Mouse (Mus musculus): ENCODE data around the gene Pdia5. TPM values are rescaled to one million over a fixed set of nuclear protein-coding genes. Genes with fewer than 3 reads are reported as not detected.

The Pdia5 gene
- polyA plus RNA-seq, 1 experiment from 2014 or later, result 15.0 TPM

DNA sequence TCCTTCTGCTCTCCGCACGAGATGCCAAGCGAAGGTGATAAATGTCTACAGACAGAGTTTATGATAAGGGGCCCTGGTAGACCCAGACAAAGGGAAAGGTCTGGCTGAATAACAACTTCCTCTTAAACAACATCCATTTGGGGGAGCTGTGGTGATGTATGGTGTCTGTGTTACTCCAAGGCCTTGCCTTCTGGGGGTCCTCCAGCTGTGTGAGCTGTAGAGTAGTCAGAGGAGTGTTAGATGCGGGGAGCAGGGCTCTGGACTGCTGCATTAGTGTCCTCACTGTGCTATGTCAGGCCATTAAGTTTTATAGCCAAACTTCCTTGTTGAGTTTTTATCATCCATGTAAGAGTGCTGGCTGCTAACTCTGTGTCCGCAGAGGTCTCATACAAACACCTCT lies 76.1 kb downstream of the Pdia5 start:
- 80% methylated on average over 5 of the region's 5 CpGs for WGBS (ENCODE audit: insufficient replicate concordance)
- H3K27me3 ChIP-seq (ENCODE audit: control insufficient read depth, insufficient read depth, low read length), result no peaks in the 10 kb centered on the region
- H3K4me3 ChIP-seq (ENCODE audit: low read depth, low read length), result no peak overlapping the region
- H3K4me2 ChIP-seq, result no peak overlapping the region
- no peak overlapping the region for H3K27ac ChIP-seq (ENCODE audit: low read depth, low read length)
- no peak for ATAC-seq (replicated peaks; ENCODE audit: insufficient number of reproducible peaks, low FRiP score, low TSS enrichment)
- no peak overlapping the region for H3K9ac ChIP-seq (ENCODE audit: low read depth, low read length)
- no peaks in the 10 kb centered on the region for H3K9me3 ChIP-seq (replicated peaks; ENCODE audit: control insufficient read depth, low read length)
- no peaks in the 10 kb centered on the region for H3K4me1 ChIP-seq (ENCODE audit: control insufficient read depth, insufficient read depth, low read length)
- no peaks in the 10 kb centered on the region for H3K36me3 ChIP-seq (ENCODE audit: control insufficient read depth, insufficient read depth, low read length)

DNA sequence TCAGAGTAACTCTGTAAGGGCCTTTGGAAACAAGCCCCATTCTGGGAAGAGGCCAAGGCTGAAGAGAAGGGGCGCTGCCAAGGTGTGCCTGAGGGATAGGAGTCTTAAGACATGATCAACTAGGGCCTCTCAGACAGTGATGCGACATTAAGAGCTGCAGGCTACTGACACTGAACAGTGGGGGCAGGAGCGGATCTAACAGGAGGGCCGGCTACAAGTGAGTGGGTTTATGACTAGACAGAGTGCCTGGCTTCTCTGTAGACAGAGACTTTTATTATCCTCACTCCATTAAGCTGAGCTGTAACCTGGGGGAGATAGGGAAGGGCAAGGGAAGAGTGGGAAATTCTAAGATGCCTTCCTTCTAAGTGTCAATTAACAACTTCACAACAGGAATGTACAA lies 84.0 kb downstream of the Pdia5 start:
- Histone ChIP-seq H3K4me2 (no peak overlapping the region), H3K4me3 (ENCODE audit: low read depth, low read length) (no peak overlapping the region), H3K27ac (ENCODE audit: low read depth, low read length) (no peak overlapping the region), H3K9ac (ENCODE audit: low read depth, low read length) (no peak overlapping the region), H3K4me1 (ENCODE audit: control insufficient read depth, insufficient read depth, low read length) (no peaks in the 10 kb centered on the region), H3K27me3 (ENCODE audit: control insufficient read depth, insufficient read depth, low read length) (no peaks in the 10 kb centered on the region), H3K36me3 (ENCODE audit: control insufficient read depth, insufficient read depth, low read length) (peaks cover 3% of the 10 kb centered on the region; the same call in 1 of the 2 replicates), H3K9me3 (replicated peaks; ENCODE audit: control insufficient read depth, low read length) (no peaks in the 10 kb centered on the region)
- no peak for ATAC-seq (replicated peaks; ENCODE audit: insufficient number of reproducible peaks, low FRiP score, low TSS enrichment)
- 68% methylated on average over 4 of the region's 4 CpGs for WGBS (ENCODE audit: insufficient replicate concordance)

DNA sequence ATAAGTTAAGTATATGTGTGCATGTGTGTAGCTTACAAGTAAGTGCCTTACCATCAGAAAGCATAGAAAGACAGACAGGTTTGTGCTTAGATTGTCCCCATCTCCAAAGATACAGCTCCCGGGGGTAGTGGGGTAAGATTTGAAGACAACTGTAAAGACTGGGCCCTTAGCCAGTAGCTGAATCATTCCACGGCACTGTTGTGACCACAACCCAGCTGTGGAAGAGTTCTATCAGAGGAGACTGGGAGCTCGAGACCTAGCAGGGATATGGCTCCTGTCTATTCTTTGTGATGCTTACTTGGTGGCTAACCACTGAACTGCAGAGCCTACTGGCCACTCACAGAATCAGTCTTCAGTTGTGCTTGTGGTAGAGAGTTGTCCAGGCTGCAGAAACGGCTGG lies 84.5 kb downstream of the Pdia5 start:
- Histone ChIP-seq H3K36me3 (ENCODE audit: control insufficient read depth, insufficient read depth, low read length) (peaks cover 4% of the 10 kb centered on the region; the same call in 1 of the 2 replicates), H3K27ac (ENCODE audit: low read depth, low read length) (no peak overlapping the region), H3K4me1 (ENCODE audit: control insufficient read depth, insufficient read depth, low read length) (no peaks in the 10 kb centered on the region), H3K4me2 (no peak overlapping the region), H3K27me3 (ENCODE audit: control insufficient read depth, insufficient read depth, low read length) (no peaks in the 10 kb centered on the region), H3K9me3 (replicated peaks; ENCODE audit: control insufficient read depth, low read length) (no peaks in the 10 kb centered on the region), H3K4me3 (ENCODE audit: low read depth, low read length) (no peak overlapping the region), H3K9ac (ENCODE audit: low read depth, low read length) (no peak overlapping the region)
- WGBS (ENCODE audit: insufficient replicate concordance), result 81% methylated on average over 4 of the region's 4 CpGs
- no peak for ATAC-seq (replicated peaks; ENCODE audit: insufficient number of reproducible peaks, low FRiP score, low TSS enrichment)

DNA sequence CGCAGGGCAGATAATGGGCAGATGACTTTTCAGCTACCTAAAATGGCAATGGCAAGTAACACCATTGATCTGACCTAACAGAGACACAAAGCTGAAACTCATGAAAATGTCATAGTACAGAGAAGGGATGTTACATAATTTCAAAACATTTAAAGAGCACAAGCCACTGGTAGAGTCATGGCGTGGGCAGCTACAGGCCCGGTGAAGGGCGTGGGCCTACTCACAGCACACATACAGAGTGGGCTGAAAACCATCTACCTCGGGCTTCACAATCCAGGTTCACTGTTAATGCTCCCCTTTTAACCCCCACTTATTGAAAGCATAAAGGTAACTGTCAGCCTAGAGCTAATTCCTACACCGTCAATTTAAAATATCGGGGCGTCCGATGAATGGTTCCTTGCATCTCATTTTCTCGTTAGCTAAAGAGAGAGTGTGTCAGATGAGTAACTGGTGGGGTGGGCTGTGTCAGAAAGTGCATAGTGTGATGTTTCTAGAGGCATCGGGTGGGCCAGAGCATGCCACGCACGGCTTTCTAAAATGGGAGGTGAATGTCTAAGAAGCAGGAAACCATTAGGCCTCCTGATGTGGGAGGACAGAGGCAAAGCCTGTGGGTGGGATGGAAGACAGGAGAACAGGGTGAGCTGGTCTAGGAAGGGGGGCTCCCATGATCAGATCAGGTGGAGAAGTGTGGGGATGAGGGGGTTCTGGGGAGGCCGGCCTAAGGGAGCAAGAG lies 85.2 kb downstream of the Pdia5 start:
- Histone ChIP-seq H3K4me3 (ENCODE audit: low read depth, low read length) (no peak overlapping the region), H3K4me2 (no peak overlapping the region), H3K27ac (ENCODE audit: low read depth, low read length) (no peak overlapping the region), H3K27me3 (ENCODE audit: control insufficient read depth, insufficient read depth, low read length) (no peaks in the 10 kb centered on the region), H3K9ac (ENCODE audit: low read depth, low read length) (no peak overlapping the region), H3K9me3 (replicated peaks; ENCODE audit: control insufficient read depth, low read length) (no peaks in the 10 kb centered on the region), H3K36me3 (ENCODE audit: control insufficient read depth, insufficient read depth, low read length) (peaks cover 4% of the 10 kb centered on the region; the same call in 1 of the 2 replicates), H3K4me1 (ENCODE audit: control insufficient read depth, insufficient read depth, low read length) (no peaks in the 10 kb centered on the region)
- WGBS (ENCODE audit: insufficient replicate concordance), result 89% methylated on average over 14 of the region's 14 CpGs
- ATAC-seq (replicated peaks; ENCODE audit: insufficient number of reproducible peaks, low FRiP score, low TSS enrichment), result no peak

DNA sequence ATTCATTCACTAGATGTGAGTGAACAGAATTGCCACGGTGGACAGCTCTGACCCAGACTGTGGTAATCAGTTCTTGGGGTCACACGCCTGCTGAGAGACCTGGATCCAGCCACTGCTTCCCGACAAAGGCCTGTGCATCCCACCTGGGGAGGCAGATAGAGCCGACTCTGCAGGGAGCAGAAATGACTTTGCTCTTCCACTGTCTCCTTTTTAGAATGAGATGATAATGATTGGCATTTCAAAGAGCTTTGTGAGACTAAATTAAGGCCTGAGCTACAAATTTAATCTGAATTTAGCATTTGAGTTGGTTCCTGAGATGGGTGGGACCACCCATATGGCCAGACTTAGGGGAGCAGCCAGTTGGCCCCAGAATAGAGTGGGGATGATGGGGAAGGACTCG lies 85.8 kb downstream of the Pdia5 start:
- no peaks in the 10 kb centered on the region for H3K27me3 ChIP-seq (ENCODE audit: control insufficient read depth, insufficient read depth, low read length)
- no peaks in the 10 kb centered on the region for H3K4me1 ChIP-seq (ENCODE audit: control insufficient read depth, insufficient read depth, low read length)
- peaks cover 4% of the 10 kb centered on the region; the same call in 1 of the 2 replicates for H3K36me3 ChIP-seq (ENCODE audit: control insufficient read depth, insufficient read depth, low read length)
- no peak overlapping the region for H3K9ac ChIP-seq (ENCODE audit: low read depth, low read length)
- H3K9me3 ChIP-seq (replicated peaks; ENCODE audit: control insufficient read depth, low read length), result no peaks in the 10 kb centered on the region
- no peak overlapping the region for H3K27ac ChIP-seq (ENCODE audit: low read depth, low read length)
- H3K4me3 ChIP-seq (ENCODE audit: low read depth, low read length), result no peak overlapping the region
- no peak for ATAC-seq (replicated peaks; ENCODE audit: insufficient number of reproducible peaks, low FRiP score, low TSS enrichment)
- no peak overlapping the region for H3K4me2 ChIP-seq
- 66% methylated on average over 5 of the region's 5 CpGs for WGBS (ENCODE audit: insufficient replicate concordance)

DNA sequence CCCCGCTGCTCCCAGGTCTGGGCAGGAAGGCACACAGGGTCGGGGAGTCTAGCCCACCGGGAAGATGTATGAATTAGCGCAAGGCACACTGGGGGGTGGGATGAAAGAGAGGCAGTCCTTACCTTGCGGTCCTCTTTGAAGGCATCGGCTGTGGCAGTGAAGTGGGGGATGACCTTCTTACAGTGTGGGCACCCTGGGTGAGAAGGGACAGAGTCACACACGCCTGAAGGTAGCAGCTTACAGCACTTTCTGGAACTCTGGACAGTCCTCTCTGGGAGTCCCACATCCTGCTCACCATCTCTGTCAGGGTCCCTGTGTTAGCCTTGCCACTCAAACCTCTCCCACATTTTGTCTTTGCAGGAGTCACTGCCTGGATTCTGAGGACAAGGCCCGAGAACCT lies 86.8 kb downstream of the Pdia5 start:
- H3K9ac ChIP-seq (ENCODE audit: low read depth, low read length), result no peak overlapping the region
- H3K27ac ChIP-seq (ENCODE audit: low read depth, low read length), result no peak overlapping the region
- H3K4me2 ChIP-seq, result no peak overlapping the region
- no peaks in the 10 kb centered on the region for H3K27me3 ChIP-seq (ENCODE audit: control insufficient read depth, insufficient read depth, low read length)
- no peaks in the 10 kb centered on the region for H3K9me3 ChIP-seq (replicated peaks; ENCODE audit: control insufficient read depth, low read length)
- ATAC-seq (replicated peaks; ENCODE audit: insufficient number of reproducible peaks, low FRiP score, low TSS enrichment), result no peak
- H3K36me3 ChIP-seq (ENCODE audit: control insufficient read depth, insufficient read depth, low read length), result peaks cover 4% of the 10 kb centered on the region; the same call in 1 of the 2 replicates
- H3K4me3 ChIP-seq (ENCODE audit: low read depth, low read length), result no peak overlapping the region
- no peaks in the 10 kb centered on the region for H3K4me1 ChIP-seq (ENCODE audit: control insufficient read depth, insufficient read depth, low read length)
- WGBS (ENCODE audit: insufficient replicate concordance), result 80% methylated on average over 8 of the region's 8 CpGs

DNA sequence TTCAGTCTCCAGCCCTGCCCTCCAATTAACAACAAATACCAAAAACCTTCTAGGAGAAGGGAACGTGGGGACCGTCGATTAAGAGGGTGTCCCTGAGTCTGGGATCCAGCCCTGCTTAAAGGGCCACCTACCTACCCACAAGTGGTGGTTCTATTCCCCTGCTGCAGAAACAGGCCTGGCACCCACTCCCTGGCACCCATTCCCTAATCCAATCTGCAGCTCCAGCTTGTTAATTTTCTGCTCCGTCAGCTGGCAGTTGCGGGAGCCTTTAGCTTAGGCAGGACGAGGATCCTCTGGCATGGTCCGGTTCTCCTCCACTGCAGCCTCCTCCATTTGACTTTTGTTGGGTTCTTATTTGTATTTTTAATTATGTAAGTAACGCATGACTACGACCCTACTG lies 87.3 kb downstream of the Pdia5 start:
- peaks cover 4% of the 10 kb centered on the region; the same call in 1 of the 2 replicates for H3K36me3 ChIP-seq (ENCODE audit: control insufficient read depth, insufficient read depth, low read length)
- no peaks in the 10 kb centered on the region for H3K27me3 ChIP-seq (ENCODE audit: control insufficient read depth, insufficient read depth, low read length)

DNA sequence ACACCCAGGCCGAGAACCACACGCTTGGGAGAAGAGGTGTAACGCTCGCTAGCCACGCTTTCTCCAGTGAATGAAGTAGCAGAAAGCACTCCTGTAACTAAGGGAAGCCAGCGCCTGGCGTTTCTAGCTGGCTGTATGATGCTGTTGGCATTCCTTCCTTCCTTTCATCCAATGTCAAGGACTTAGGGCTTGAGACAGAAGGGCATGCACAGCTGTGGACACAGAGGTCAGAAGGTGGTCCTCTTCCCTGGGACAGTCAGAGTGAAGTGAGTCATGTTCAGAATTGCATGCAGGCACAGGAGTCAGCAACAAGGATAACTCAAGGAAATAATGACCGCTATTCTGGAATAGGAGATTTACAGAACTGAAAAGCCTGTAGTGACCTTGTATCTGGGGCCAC lies 97.9 kb downstream of the Pdia5 start:
- no peak overlapping the region for H3K4me3 ChIP-seq (ENCODE audit: low read depth, low read length)
- peaks cover 2% of the 10 kb centered on the region; the same call in 1 of the 2 replicates for H3K36me3 ChIP-seq (ENCODE audit: control insufficient read depth, insufficient read depth, low read length)
- H3K9ac ChIP-seq (ENCODE audit: low read depth, low read length), result no peak overlapping the region
- ATAC-seq (replicated peaks; ENCODE audit: insufficient number of reproducible peaks, low FRiP score, low TSS enrichment), result no peak
- no peaks in the 10 kb centered on the region for H3K27me3 ChIP-seq (ENCODE audit: control insufficient read depth, insufficient read depth, low read length)
- no peak overlapping the region for H3K27ac ChIP-seq (ENCODE audit: low read depth, low read length)
- H3K4me2 ChIP-seq, result no peak overlapping the region
- H3K4me1 ChIP-seq (ENCODE audit: control insufficient read depth, insufficient read depth, low read length), result no peaks in the 10 kb centered on the region
- 82% methylated on average over 8 of the region's 8 CpGs for WGBS (ENCODE audit: insufficient replicate concordance)
- H3K9me3 ChIP-seq (replicated peaks; ENCODE audit: control insufficient read depth, low read length), result no peaks in the 10 kb centered on the region

More for the DNA sequence above, 87.3 kb downstream of the Pdia5 start:
- H3K27ac ChIP-seq (ENCODE audit: low read depth, low read length), result no peak overlapping the region
- no peak for ATAC-seq (replicated peaks; ENCODE audit: insufficient number of reproducible peaks, low FRiP score, low TSS enrichment)
- H3K4me1 ChIP-seq (ENCODE audit: control insufficient read depth, insufficient read depth, low read length), result no peaks in the 10 kb centered on the region
- 83% methylated on average over 9 of the region's 9 CpGs for WGBS (ENCODE audit: insufficient replicate concordance)
- no peak overlapping the region for H3K4me2 ChIP-seq
- H3K9ac ChIP-seq (ENCODE audit: low read depth, low read length), result no peak overlapping the region
- no peak overlapping the region for H3K4me3 ChIP-seq (ENCODE audit: low read depth, low read length)
- H3K9me3 ChIP-seq (replicated peaks; ENCODE audit: control insufficient read depth, low read length), result no peaks in the 10 kb centered on the region

DNA sequence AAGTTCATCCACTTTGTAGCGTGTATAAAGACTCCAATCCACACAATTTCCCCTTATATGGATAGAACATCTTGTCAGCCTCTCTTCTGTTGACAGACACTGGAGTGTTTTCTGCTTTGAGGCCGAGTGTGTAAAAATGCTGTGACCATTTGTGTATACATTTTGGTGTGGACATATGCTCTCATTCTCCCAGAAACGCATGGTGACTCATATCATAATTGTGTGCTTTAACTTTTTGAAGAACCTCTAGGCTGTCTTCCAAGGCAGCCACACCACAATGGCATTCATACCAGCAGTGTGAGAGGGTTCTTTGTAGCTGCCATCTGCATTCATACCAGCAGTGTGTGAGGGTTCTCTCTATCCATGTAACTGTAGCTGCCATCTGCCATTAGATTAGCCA lies 105.0 kb downstream of the Pdia5 start:
- ATAC-seq (replicated peaks; ENCODE audit: insufficient number of reproducible peaks, low FRiP score, low TSS enrichment), result no peak
- no peak overlapping the region for H3K9ac ChIP-seq (ENCODE audit: low read depth, low read length)
- H3K4me1 ChIP-seq (ENCODE audit: control insufficient read depth, insufficient read depth, low read length), result no peaks in the 10 kb centered on the region
- 74% methylated on average over 3 of the region's 3 CpGs for WGBS (ENCODE audit: insufficient replicate concordance)
- H3K4me2 ChIP-seq, result no peak overlapping the region
- no peak overlapping the region for H3K4me3 ChIP-seq (ENCODE audit: low read depth, low read length)
- H3K27ac ChIP-seq (ENCODE audit: low read depth, low read length), result no peak overlapping the region
- no peaks in the 10 kb centered on the region for H3K27me3 ChIP-seq (ENCODE audit: control insufficient read depth, insufficient read depth, low read length)
- H3K9me3 ChIP-seq (replicated peaks; ENCODE audit: control insufficient read depth, low read length), result no peaks in the 10 kb centered on the region
- H3K36me3 ChIP-seq (ENCODE audit: control insufficient read depth, insufficient read depth, low read length), result no peaks in the 10 kb centered on the region
